ENCODE assay signal across 14 mouse cellular contexts in genomic region chr7:127213930-127214329, GRCm38 (mm10). TPM values are rescaled to one million over a fixed set of nuclear protein-coding genes. Genes with fewer than 3 reads are reported as not detected.
DNase-seq lines count a peak whose midpoint lies in the region; ATAC-seq and TF ChIP-seq lines count a peak whose summit lies in the region.
"Had no signal": no experiment of that assay in that cellular context is flagged by ENCODE, and none has a peak within 500 bp of the region (broad histone marks: within the 10 kb centered on the region; RNA-seq: fewer than 3 reads in every experiment).

No protein-coding gene starts in this region.

- 55% methylated on average over 12 of the region's 12 CpGs for WGBS in heart, embryonic 12.5 days
- 56% methylated on average over 12 of the region's 12 CpGs for WGBS in kidney, embryonic 16.5 days
- 48% methylated on average over 12 of the region's 12 CpGs for WGBS in embryonic facial prominence, embryonic 14.5 days
- 51% methylated on average over 12 of the region's 12 CpGs for WGBS in neural tube, embryonic 13.5 days
- WGBS in thymus, adult 2 months = 88% methylated on average over 12 of the region's 12 CpGs

- no peak for TF ChIP-seq POLR2A in thymus, adult 2 months (IDR thresholded peaks at IDR 0.05; ENCODE audit: control insufficient read depth, extremely low read depth, insufficient read depth, low read length, poor library complexity)

- no peak for TF ChIP-seq CTCF in thymus, adult 2 months (IDR thresholded peaks at IDR 0.05; ENCODE audit: borderline replicate concordance, control insufficient read depth, extremely low read depth, insufficient read depth, low read length, poor library complexity)

- no peak for ATAC-seq in heart, embryonic 12.5 days (ENCODE audit: insufficient number of reproducible peaks, low FRiP score)
- no peak for ATAC-seq in kidney, embryonic 16.5 days (ENCODE audit: low FRiP score, low TSS enrichment)
- ATAC-seq in embryonic facial prominence, embryonic 14.5 days (ENCODE audit: low read depth) = no peak
- ATAC-seq in neural tube, embryonic 13.5 days (ENCODE audit: low read depth) = no peak
- ATAC-seq: inflammation-experienced regulatory T-cells, adult 6 months; midbrain, embryonic 13.5 days; Patski had no signal

- no peak overlapping the region for H3K9ac ChIP-seq in heart, embryonic 12.5 days
- peak overlapping the region; percentile 69; the same call in 1 of the 2 replicates for H3K9ac ChIP-seq in kidney, embryonic 16.5 days (replicated peaks; ENCODE audit: low read length)
- no peak overlapping the region for H3K9ac ChIP-seq in embryonic facial prominence, embryonic 14.5 days (ENCODE audit: low read depth, low read length)
- H3K9ac ChIP-seq in neural tube, embryonic 13.5 days = 0 out of 2 replicates have a peak overlapping the region, but pooled peaks have one; percentile 17
- H3K9ac ChIP-seq: forebrain, embryonic 12.5 days had no signal

- intact Hi-C loops in heart, postnatal 10 days (cut with DNase I) = loop anchor here (2.0 kb wide), 1 partner anchor 15 kb away; no protein-coding TSS in a partner anchor
- intact Hi-C loops in left cerebral cortex, postnatal 10 days (cut with DNase I) = no loop called here

- no peak overlapping the region for H3K27ac ChIP-seq in heart, embryonic 12.5 days (ENCODE audit: poor library complexity, severe bottlenecking)
- H3K27ac ChIP-seq in kidney, embryonic 16.5 days (ENCODE audit: low read length) = no peak overlapping the region
- no peak overlapping the region for H3K27ac ChIP-seq in embryonic facial prominence, embryonic 14.5 days (replicated peaks; ENCODE audit: low read depth, low read length)
- H3K27ac ChIP-seq in neural tube, embryonic 13.5 days (replicated peaks) = no peak overlapping the region
- H3K27ac ChIP-seq in thymus, adult 2 months (ENCODE audit: control insufficient read depth, insufficient read depth, low read length) = no peak overlapping the region
- H3K27ac ChIP-seq: forebrain, embryonic 12.5 days; midbrain, embryonic 13.5 days had no signal

- H3K36me3 ChIP-seq in heart, embryonic 12.5 days = no peaks in the 10 kb centered on the region
- no peaks in the 10 kb centered on the region for H3K36me3 ChIP-seq in kidney, embryonic 16.5 days (ENCODE audit: insufficient read depth, low read length)
- H3K36me3 ChIP-seq in embryonic facial prominence, embryonic 14.5 days (ENCODE audit: control insufficient read depth, insufficient read depth, low read length) = no peaks in the 10 kb centered on the region
- H3K36me3 ChIP-seq in neural tube, embryonic 13.5 days = no peaks in the 10 kb centered on the region
- peaks cover 14% of the 10 kb centered on the region for H3K36me3 ChIP-seq in thymus, adult 2 months (ENCODE audit: control insufficient read depth, insufficient read depth, low read length)
- H3K36me3 ChIP-seq: forebrain, embryonic 12.5 days; midbrain, embryonic 13.5 days had no signal

- H3K4me3 ChIP-seq in heart, embryonic 12.5 days = no peak overlapping the region
- 0 out of 2 replicates have a peak overlapping the region, but pooled peaks have one; percentile 42 for H3K4me3 ChIP-seq in kidney, embryonic 16.5 days (ENCODE audit: low read length)
- 0 out of 2 replicates have a peak overlapping the region, but pooled peaks have one; percentile 32 for H3K4me3 ChIP-seq in embryonic facial prominence, embryonic 14.5 days (ENCODE audit: low read depth, low read length)
- H3K4me3 ChIP-seq in neural tube, embryonic 13.5 days = no peak overlapping the region
- no peak overlapping the region for H3K4me3 ChIP-seq in thymus, adult 2 months (ENCODE audit: control insufficient read depth, insufficient read depth, low read length)
- H3K4me3 ChIP-seq: forebrain, embryonic 12.5 days; midbrain, embryonic 13.5 days had no signal

- peak overlapping the region; percentile 71 for H3K4me2 ChIP-seq in heart, embryonic 12.5 days
- peak overlapping the region; percentile 62 for H3K4me2 ChIP-seq in kidney, embryonic 16.5 days (replicated peaks; ENCODE audit: low read depth, low read length)
- H3K4me2 ChIP-seq in embryonic facial prominence, embryonic 14.5 days (ENCODE audit: low read depth, low read length) = peak overlapping the region; percentile 58
- 0 out of 2 replicates have a peak overlapping the region, but pooled peaks have one; percentile 50 for H3K4me2 ChIP-seq in neural tube, embryonic 13.5 days
- H3K4me2 ChIP-seq: forebrain, embryonic 12.5 days had no signal

- DNase-seq in heart, postnatal 10 days = no peak
- DNase-seq in kidney, postnatal 10 days = no peak
- no peak for DNase-seq in embryonic facial prominence, embryonic 14.5 days (ENCODE audit: low spot score)
- DNase-seq in thymus, adult 2 months = no peak
- no peak for DNase-seq in left cerebral cortex, postnatal 10 days (ENCODE audit: extremely low spot score in 1 of 2, low spot score in 2 of 2)
- DNase-seq: left cerebral cortex, postnatal 4 days; right cerebral cortex, postnatal 25 days had no signal

- no peaks in the 10 kb centered on the region for H3K27me3 ChIP-seq in heart, embryonic 12.5 days (replicated peaks)
- no peaks in the 10 kb centered on the region for H3K27me3 ChIP-seq in kidney, embryonic 16.5 days (ENCODE audit: insufficient read depth, low read length)
- H3K27me3 ChIP-seq in embryonic facial prominence, embryonic 14.5 days (replicated peaks; ENCODE audit: control insufficient read depth, insufficient read depth, low read length) = no peaks in the 10 kb centered on the region
- H3K27me3 ChIP-seq in neural tube, embryonic 13.5 days = peaks cover 14% of the 10 kb centered on the region
- no peaks in the 10 kb centered on the region for H3K27me3 ChIP-seq in thymus, adult 2 months (ENCODE audit: control insufficient read depth, insufficient read depth, low read length)
- H3K27me3 ChIP-seq: Patski had no signal

- no peaks in the 10 kb centered on the region for H3K9me3 ChIP-seq in heart, embryonic 12.5 days (replicated peaks)
- no peaks in the 10 kb centered on the region for H3K9me3 ChIP-seq in kidney, embryonic 16.5 days (ENCODE audit: low read length)
- H3K9me3 ChIP-seq in embryonic facial prominence, embryonic 14.5 days (ENCODE audit: control insufficient read depth, low read length) = no peaks in the 10 kb centered on the region
- H3K9me3 ChIP-seq in neural tube, embryonic 13.5 days = no peaks in the 10 kb centered on the region
- H3K9me3 ChIP-seq: forebrain, embryonic 12.5 days; midbrain, embryonic 13.5 days had no signal

- H3K4me1 ChIP-seq in heart, embryonic 12.5 days (replicated peaks) = peaks cover 54% of the 10 kb centered on the region
- H3K4me1 ChIP-seq in kidney, embryonic 16.5 days (ENCODE audit: insufficient read depth, low read length) = peaks cover 6% of the 10 kb centered on the region
- H3K4me1 ChIP-seq in embryonic facial prominence, embryonic 14.5 days (ENCODE audit: control insufficient read depth, insufficient read depth, low read length) = 0 out of 2 replicates have a peak, but pooled peaks cover 4% of the 10 kb centered on the region
- H3K4me1 ChIP-seq in neural tube, embryonic 13.5 days (replicated peaks) = peaks cover 17% of the 10 kb centered on the region
- H3K4me1 ChIP-seq in thymus, adult 2 months (replicated peaks; ENCODE audit: control insufficient read depth, insufficient read depth, low read length) = peaks cover 58% of the 10 kb centered on the region

RNA-seq across cellular contexts. Expression of gene Mylpf, which starts 5.2 kb away (rescaled TPM):
- 17.8 and 20.0 TPM in 2 replicates for polyA plus RNA-seq in heart, embryonic 12.5 days (2016; fragmentation: Nextera tagmentation; extraction: Ambion mirVana)
- total RNA-seq in heart, postnatal 10 days (2021) = 1 to 10 TPM; 1.7 to 2.5 TPM
- polyA plus RNA-seq in kidney, embryonic 16.5 days (2015; fragmentation: Nextera tagmentation; extraction: Ambion mirVana) = 26.7 and 28.8 TPM in 2 replicates
- polyA plus RNA-seq in embryonic facial prominence, embryonic 14.5 days (2014; fragmentation: Nextera tagmentation; extraction: Ambion mirVana) = 1,018 and 1,489 TPM in 2 replicates
- 27.7 and 63.1 TPM in 2 replicates for polyA plus RNA-seq in neural tube, embryonic 13.5 days (2015; fragmentation: Nextera tagmentation; extraction: Ambion mirVana)
- 10.7 and 12.3 TPM in 2 replicates for polyA plus RNA-seq in thymus, adult 2 months (2012; rRNA removed)
- total RNA-seq in left cerebral cortex, postnatal 10 days (2021) = 1 to 10 TPM in 1 of 2 experiments, not detected in 1; 1.2 TPM

RNA-seq across cellular contexts. Expression of gene Tbc1d10b, which starts 5.7 kb away (rescaled TPM):
- polyA plus RNA-seq in heart, embryonic 12.5 days (2016; fragmentation: Nextera tagmentation; extraction: Ambion mirVana) = 29.2 and 32.3 TPM in 2 replicates
- total RNA-seq in heart, postnatal 10 days (2021) = 10 to 100 TPM; 35.3 to 37.2 TPM
- polyA plus RNA-seq in kidney, embryonic 16.5 days (2015; fragmentation: Nextera tagmentation; extraction: Ambion mirVana) = 23.2 and 25.8 TPM in 2 replicates
- polyA plus RNA-seq in embryonic facial prominence, embryonic 14.5 days (2014; fragmentation: Nextera tagmentation; extraction: Ambion mirVana) = 25.0 and 27.1 TPM in 2 replicates
- 32.3 and 32.9 TPM in 2 replicates for polyA plus RNA-seq in neural tube, embryonic 13.5 days (2015; fragmentation: Nextera tagmentation; extraction: Ambion mirVana)
- 70.3 and 81.3 TPM in 2 replicates for polyA plus RNA-seq in thymus, adult 2 months (2012; rRNA removed)
- 10 to 100 TPM; 85.6 to 88.0 TPM for total RNA-seq in left cerebral cortex, postnatal 10 days (2021)

RNA-seq across cellular contexts. Expression of gene Cd2bp2, which starts 18.1 kb away (rescaled TPM):
- polyA plus RNA-seq in heart, embryonic 12.5 days (2016; fragmentation: Nextera tagmentation; extraction: Ambion mirVana) = 50.5 and 51.5 TPM in 2 replicates
- 10 to 100 TPM; 46.8 to 49.2 TPM for total RNA-seq in heart, postnatal 10 days (2021)
- 66.9 and 68.7 TPM in 2 replicates for polyA plus RNA-seq in kidney, embryonic 16.5 days (2015; fragmentation: Nextera tagmentation; extraction: Ambion mirVana)
- polyA plus RNA-seq in embryonic facial prominence, embryonic 14.5 days (2014; fragmentation: Nextera tagmentation; extraction: Ambion mirVana) = 45.4 and 55.1 TPM in 2 replicates
- 78.7 and 80.0 TPM in 2 replicates for polyA plus RNA-seq in neural tube, embryonic 13.5 days (2015; fragmentation: Nextera tagmentation; extraction: Ambion mirVana)
- 63.4 and 67.2 TPM in 2 replicates for polyA plus RNA-seq in thymus, adult 2 months (2012; rRNA removed)
- 10 to 100 TPM; 74.0 to 75.8 TPM for total RNA-seq in left cerebral cortex, postnatal 10 days (2021)

RNA-seq across cellular contexts. Expression of gene Zfp553, which starts 18.9 kb away (rescaled TPM):
- 23.8 and 25.3 TPM in 2 replicates for polyA plus RNA-seq in heart, embryonic 12.5 days (2016; fragmentation: Nextera tagmentation; extraction: Ambion mirVana)
- total RNA-seq in heart, postnatal 10 days (2021) = 1 to 10 TPM; 6.8 to 8.8 TPM
- polyA plus RNA-seq in kidney, embryonic 16.5 days (2015; fragmentation: Nextera tagmentation; extraction: Ambion mirVana) = 45.2 and 46.0 TPM in 2 replicates
- polyA plus RNA-seq in embryonic facial prominence, embryonic 14.5 days (2014; fragmentation: Nextera tagmentation; extraction: Ambion mirVana) = 14.0 and 17.2 TPM in 2 replicates
- polyA plus RNA-seq in neural tube, embryonic 13.5 days (2015; fragmentation: Nextera tagmentation; extraction: Ambion mirVana) = 54.7 and 58.0 TPM in 2 replicates
- polyA plus RNA-seq in thymus, adult 2 months (2012; rRNA removed) = 30.4 and 31.6 TPM in 2 replicates
- total RNA-seq in left cerebral cortex, postnatal 10 days (2021) = 10 to 100 TPM; 16.6 to 18.4 TPM

RNA-seq across cellular contexts. Expression of gene Sept1, which starts 19.0 kb away (rescaled TPM):
- 22.1 and 28.2 TPM in 2 replicates for polyA plus RNA-seq in heart, embryonic 12.5 days (2016; fragmentation: Nextera tagmentation; extraction: Ambion mirVana)
- total RNA-seq in heart, postnatal 10 days (2021) = 10 to 100 TPM; 11.5 to 15.5 TPM
- polyA plus RNA-seq in kidney, embryonic 16.5 days (2015; fragmentation: Nextera tagmentation; extraction: Ambion mirVana) = 18.6 and 26.6 TPM in 2 replicates
- polyA plus RNA-seq in embryonic facial prominence, embryonic 14.5 days (2014; fragmentation: Nextera tagmentation; extraction: Ambion mirVana) = 12.5 and 15.9 TPM in 2 replicates
- polyA plus RNA-seq in neural tube, embryonic 13.5 days (2015; fragmentation: Nextera tagmentation; extraction: Ambion mirVana) = 16.2 and 23.7 TPM in 2 replicates
- 1,045 and 1,102 TPM in 2 replicates for polyA plus RNA-seq in thymus, adult 2 months (2012; rRNA removed)
- total RNA-seq in left cerebral cortex, postnatal 10 days (2021) = 1 to 10 TPM; 6.0 to 6.1 TPM

Comparison
In these comparisons a context has a peak if more than half of its experiments do, and no peak if none do; other contexts are left out.
1. H3K4me3 ChIP-seq: peak in kidney, embryonic 16.5 days (single experiment) and embryonic facial prominence, embryonic 14.5 days (single experiment); none in heart, embryonic 12.5 days (single experiment), neural tube, embryonic 13.5 days (single experiment) and thymus, adult 2 months (single experiment).
2. H3K9ac ChIP-seq: peak in kidney, embryonic 16.5 days (single experiment) and neural tube, embryonic 13.5 days (single experiment); none in heart, embryonic 12.5 days (single experiment) and embryonic facial prominence, embryonic 14.5 days (single experiment).
3. RNA of gene Mylpf, which starts 5.2 kb away (polyA plus RNA-seq): 1,018 to 1,489 TPM in embryonic facial prominence, embryonic 14.5 days; 27.7 to 63.1 TPM in neural tube, embryonic 13.5 days, 26.7 to 28.8 TPM in kidney, embryonic 16.5 days, 17.8 to 20.0 TPM in heart, embryonic 12.5 days and 10.7 to 12.3 TPM in thymus, adult 2 months; every median in the first group is over 10 times any median in the second.
4. Peak in every context shown above with its lines, with median percentiles within 50 percentile points of each other: H3K4me2 ChIP-seq.